Comparison of ENCODE assay signal across 7 mouse cellular contexts in the genomic region with DNA sequence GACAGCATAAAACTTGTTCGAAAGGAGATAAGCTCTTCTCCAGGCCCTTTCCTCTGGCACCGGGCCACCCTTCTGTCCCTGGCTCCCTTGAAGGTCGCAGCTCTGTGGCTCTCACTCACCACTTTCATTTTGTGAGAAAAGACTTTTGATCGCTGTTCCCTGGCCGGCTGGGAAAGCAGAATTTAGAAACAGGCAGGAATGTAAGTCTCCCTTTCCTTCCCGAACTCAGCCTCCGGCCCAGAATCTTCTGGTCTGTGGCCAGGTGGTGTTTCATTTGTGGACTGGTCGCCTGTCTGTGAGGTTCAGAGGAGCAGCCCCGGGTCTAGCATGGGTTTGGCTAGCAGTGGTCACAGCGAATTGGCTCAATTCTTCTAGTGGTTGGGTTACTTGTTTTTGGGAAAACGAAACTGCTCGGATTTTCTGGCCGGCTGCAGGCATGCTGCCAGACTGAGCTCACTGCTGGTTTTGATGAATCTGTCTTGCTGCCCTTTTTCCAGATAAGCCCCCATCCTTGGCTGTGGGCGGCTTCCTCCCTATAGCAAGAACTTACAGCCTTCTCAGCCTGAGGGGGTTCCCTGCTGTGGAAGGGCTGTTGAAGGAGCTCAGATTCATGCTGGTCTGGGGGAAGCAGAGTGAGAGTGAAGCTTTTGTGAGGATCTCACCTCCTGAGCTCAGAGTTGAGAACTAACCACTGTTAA. TPM values are rescaled to one million over a fixed set of nuclear protein-coding genes. Genes with fewer than 3 reads are reported as not detected.
DNase-seq lines count a peak whose midpoint lies in the region; ATAC-seq and TF ChIP-seq lines count a peak whose summit lies in the region.

A gene (minus strand): TSS at position 362 of the 698 bp plus-strand sequence.

- peak; percentile 44 for ATAC-seq in Patski
- ATAC-seq in forebrain, embryonic 16.5 days = no peak

- peak within 1 kb of the TSS; percentile 39 for H3K4me3 ChIP-seq in forebrain, embryonic 16.5 days (replicated peaks; ENCODE audit: low read length)
- H3K4me3 ChIP-seq in hindbrain, embryonic 10.5 days = peak within 1 kb of the TSS; percentile 50

- H3K4me1 ChIP-seq in forebrain, embryonic 16.5 days (replicated peaks; ENCODE audit: control insufficient read depth, insufficient read depth, low read length) = peaks cover 8% of the 10 kb centered on the region
- H3K4me1 ChIP-seq in hindbrain, embryonic 10.5 days (replicated peaks) = peaks cover 23% of the 10 kb centered on the region

- H3K4me2 ChIP-seq in forebrain, embryonic 16.5 days (ENCODE audit: low read length) = peak within 1 kb of the TSS; percentile 70

- no peaks in the 10 kb centered on the region for H3K36me3 ChIP-seq in forebrain, embryonic 16.5 days (ENCODE audit: control insufficient read depth, insufficient read depth)
- H3K36me3 ChIP-seq in hindbrain, embryonic 10.5 days = 0 out of 2 replicates have a peak, but pooled peaks cover 13% of the 10 kb centered on the region

- CTCF ChIA-PET in Patski (lab: Charles Lee) = no interaction called here

- WGBS in forebrain, embryonic 16.5 days = 5% methylated on average over 14 of the region's 14 CpGs
- 8% methylated on average over 14 of the region's 14 CpGs for WGBS in hindbrain, embryonic 10.5 days

- H3K27me3 ChIP-seq in Patski = no peaks in the 10 kb centered on the region
- H3K27me3 ChIP-seq in forebrain, embryonic 16.5 days (replicated peaks; ENCODE audit: control insufficient read depth, insufficient read depth, low read length) = no peaks in the 10 kb centered on the region
- peaks cover 25% of the 10 kb centered on the region for H3K27me3 ChIP-seq in hindbrain, embryonic 10.5 days (ENCODE audit: insufficient read depth, poor library complexity, severe bottlenecking)

- no peak within 1 kb of the TSS for H3K27ac ChIP-seq in forebrain, embryonic 16.5 days (ENCODE audit: low read length)
- peak within 1 kb of the TSS; percentile 62 for H3K27ac ChIP-seq in hindbrain, embryonic 10.5 days

- POLR2A ChIA-PET in Patski (lab: Charles Lee) = no interaction called here

- H3K9me3 ChIP-seq in forebrain, embryonic 16.5 days (ENCODE audit: control insufficient read depth, low read length) = no peaks in the 10 kb centered on the region
- no peaks in the 10 kb centered on the region for H3K9me3 ChIP-seq in hindbrain, embryonic 10.5 days

- no peak for TF ChIP-seq CTCF in Patski (IDR thresholded peaks at IDR 0.05)

- in situ Hi-C loops in Patski (cut with MboI; ENCODE audit: low pct_unique_long_range_greater_than_20kb) = no loop called here

- DNase-seq in Patski (ENCODE audit: low read depth, low spot score) = no peak
- DNase-seq in brain, adult 2 months (ENCODE audit: low read depth, low spot score) = peak; percentile 21
- peak; percentile 48 for DNase-seq in hindbrain, embryonic 10.5 days (ENCODE audit: low spot score)
- DNase-seq in layer of hippocampus, postnatal 36 days = peak; percentile 4 to 9
- peak; percentile 21 for DNase-seq in lung, postnatal 25 days (ENCODE audit: low spot score)
- DNase-seq in ovary, postnatal 36 days (ENCODE audit: low spot score) = peak; percentile 63

- H3K9ac ChIP-seq in forebrain, embryonic 16.5 days (replicated peaks; ENCODE audit: low read depth, low read length) = peak within 1 kb of the TSS; percentile 44

RNA-seq across cellular contexts. Expression of the gene that starts here (rescaled TPM):
- polyA plus RNA-seq in Patski (2021) = 5.4 TPM
- 5.7 and 6.5 TPM in 2 replicates for polyA plus RNA-seq in forebrain, embryonic 16.5 days (2015; fragmentation: Nextera tagmentation; extraction: Ambion mirVana)
- 5.9 and 8.5 TPM in 2 replicates for polyA plus RNA-seq in hindbrain, embryonic 10.5 days (2016; fragmentation: Nextera tagmentation; extraction: Ambion mirVana)
- total RNA-seq in layer of hippocampus, postnatal 36 days (2021) = under 1 TPM; 0.25 to 0.40 TPM

Comparison
In these comparisons a context has a peak if more than half of its experiments do, and no peak if none do; other contexts are left out.
1. Peak in DNase-seq in layer of hippocampus, postnatal 36 days; RNA of the gene not detected or under 1 TPM.